9 mouse cellular contexts compared by ENCODE assay signal in genomic region chr14:57920568-57921310, GRCm38 (mm10). TPM values are rescaled to one million over a fixed set of nuclear protein-coding genes. Genes with fewer than 3 reads are reported as not detected.
DNase-seq lines count a peak whose midpoint lies in the region; ATAC-seq and TF ChIP-seq lines count a peak whose summit lies in the region.
"Had no signal": no experiment of that assay in that cellular context is flagged by ENCODE, and none has a peak within 500 bp of the region (broad histone marks: within the 10 kb centered on the region; RNA-seq: fewer than 3 reads in every experiment).

No protein-coding gene starts in this region.

- H3K9ac ChIP-seq in heart, adult 2 months (ENCODE audit: low read depth, low read length): no peak overlapping the region
- H3K9ac ChIP-seq in midbrain, embryonic 14.5 days (replicated peaks; ENCODE audit: low read length): no peak overlapping the region
- no peak overlapping the region for H3K9ac ChIP-seq in midbrain, embryonic 16.5 days (ENCODE audit: low read depth, low read length)
- H3K9ac ChIP-seq in forebrain, embryonic 15.5 days (replicated peaks): no peak overlapping the region
- no peak overlapping the region for H3K9ac ChIP-seq in limb, embryonic 15.5 days
- H3K9ac ChIP-seq: liver, embryonic 14.5 days had no signal

- no peak for TF ChIP-seq POLR2A in heart, adult 2 months (IDR thresholded peaks at IDR 0.05; ENCODE audit: insufficient read depth, low read depth, low read length)

- H3K9me3 ChIP-seq in midbrain, embryonic 14.5 days (ENCODE audit: control insufficient read depth, low read length): 0 out of 2 replicates have a peak, but pooled peaks cover 2% of the 10 kb centered on the region
- no peaks in the 10 kb centered on the region for H3K9me3 ChIP-seq in midbrain, embryonic 16.5 days (replicated peaks; ENCODE audit: control insufficient read depth, low read length, poor library complexity, severe bottlenecking)
- no peaks in the 10 kb centered on the region for H3K9me3 ChIP-seq in forebrain, embryonic 15.5 days
- H3K9me3 ChIP-seq in limb, embryonic 15.5 days: no peaks in the 10 kb centered on the region

- DNase-seq in heart, adult 2 months: peak in 1 of 2 experiments; percentile 26
- DNase-seq in heart, adult 11 months: no peak
- no peak for DNase-seq in midbrain, embryonic 14.5 days
- no peak for DNase-seq in layer of hippocampus, postnatal 25 days (ENCODE audit: extremely low spot score in 1 of 2, low spot score in 1 of 2)
- no peak for DNase-seq in adrenal gland, adult 2 months

- intact Hi-C loops in heart, adult 2 months (cut with DNase I): no loop called here

- H3K79me2 ChIP-seq in heart, adult 2 months (replicated peaks; ENCODE audit: control insufficient read depth, insufficient read depth, low read length): no peaks in the 10 kb centered on the region

- H3K4me2 ChIP-seq in midbrain, embryonic 14.5 days (ENCODE audit: low read length): no peak overlapping the region
- no peak overlapping the region for H3K4me2 ChIP-seq in midbrain, embryonic 16.5 days (ENCODE audit: low read length)
- no peak overlapping the region for H3K4me2 ChIP-seq in forebrain, embryonic 15.5 days (replicated peaks)
- no peak overlapping the region for H3K4me2 ChIP-seq in limb, embryonic 15.5 days

- H3K4me3 ChIP-seq in heart, adult 2 months: 0 out of 2 replicates have a peak overlapping the region, but pooled peaks have one; percentile 11
- H3K4me3 ChIP-seq in midbrain, embryonic 14.5 days (replicated peaks; ENCODE audit: low read depth, low read length): no peak overlapping the region
- no peak overlapping the region for H3K4me3 ChIP-seq in midbrain, embryonic 16.5 days (ENCODE audit: low read depth, low read length)
- no peak overlapping the region for H3K4me3 ChIP-seq in forebrain, embryonic 15.5 days
- H3K4me3 ChIP-seq in limb, embryonic 15.5 days: no peak overlapping the region

- no peaks in the 10 kb centered on the region; the same call in none of the 2 replicates for H3K36me3 ChIP-seq in heart, adult 2 months (ENCODE audit: control insufficient read depth, insufficient read depth, low read length)
- H3K36me3 ChIP-seq in midbrain, embryonic 14.5 days (ENCODE audit: control insufficient read depth, insufficient read depth, low read length): peaks cover 56% of the 10 kb centered on the region
- peaks cover 30% of the 10 kb centered on the region for H3K36me3 ChIP-seq in midbrain, embryonic 16.5 days (ENCODE audit: control insufficient read depth, insufficient read depth, low read length)
- peaks cover 35% of the 10 kb centered on the region for H3K36me3 ChIP-seq in forebrain, embryonic 15.5 days
- peaks cover 54% of the 10 kb centered on the region for H3K36me3 ChIP-seq in limb, embryonic 15.5 days

- peaks cover 5% of the 10 kb centered on the region for H3K4me1 ChIP-seq in heart, adult 2 months (ENCODE audit: control insufficient read depth, insufficient read depth, low read length)
- H3K4me1 ChIP-seq in midbrain, embryonic 14.5 days (ENCODE audit: control insufficient read depth, insufficient read depth, low read length): no peaks in the 10 kb centered on the region
- H3K4me1 ChIP-seq in midbrain, embryonic 16.5 days (ENCODE audit: control insufficient read depth, insufficient read depth, low read length): no peaks in the 10 kb centered on the region; the same call in 1 of the 2 replicates
- H3K4me1 ChIP-seq in forebrain, embryonic 15.5 days: no peaks in the 10 kb centered on the region
- 0 out of 2 replicates have a peak, but pooled peaks cover 3% of the 10 kb centered on the region for H3K4me1 ChIP-seq in limb, embryonic 15.5 days

- TF ChIP-seq EP300 in heart, adult 2 months (IDR thresholded peaks at IDR 0.05; ENCODE audit: insufficient read depth, low read depth, low read length): no peak

- ATAC-seq in midbrain, embryonic 14.5 days (ENCODE audit: low FRiP score, low TSS enrichment): no peak
- ATAC-seq in midbrain, embryonic 16.5 days: no peak
- ATAC-seq in forebrain, embryonic 15.5 days (replicated peaks): no peak
- no peak for ATAC-seq in limb, embryonic 15.5 days (ENCODE audit: insufficient number of reproducible peaks, low FRiP score, low TSS enrichment, low read depth)

- TF ChIP-seq CTCF in heart, adult 2 months (IDR thresholded peaks at IDR 0.05): no peak

- no peaks in the 10 kb centered on the region for H3K27me3 ChIP-seq in heart, adult 2 months (ENCODE audit: control insufficient read depth, insufficient read depth, low read length)
- H3K27me3 ChIP-seq in midbrain, embryonic 14.5 days (ENCODE audit: control insufficient read depth, insufficient read depth, low read length): no peaks in the 10 kb centered on the region
- H3K27me3 ChIP-seq in midbrain, embryonic 16.5 days (ENCODE audit: control insufficient read depth, insufficient read depth, low read depth, low read length): no peaks in the 10 kb centered on the region
- H3K27me3 ChIP-seq in forebrain, embryonic 15.5 days: no peaks in the 10 kb centered on the region
- no peaks in the 10 kb centered on the region for H3K27me3 ChIP-seq in limb, embryonic 15.5 days

- 41% methylated on average over 18 of the region's 18 CpGs for WGBS in heart, adult 2 months
- 85% methylated on average over 18 of the region's 18 CpGs for WGBS in midbrain, embryonic 14.5 days
- 85% methylated on average over 18 of the region's 18 CpGs for WGBS in midbrain, embryonic 16.5 days
- WGBS in forebrain, embryonic 15.5 days: 86% methylated on average over 18 of the region's 18 CpGs
- 82% methylated on average over 18 of the region's 18 CpGs for WGBS in limb, embryonic 15.5 days

- H3K27ac ChIP-seq in heart, adult 2 months: peak overlapping the region; percentile 77
- peak overlapping the region; percentile 21; the same call in 1 of the 2 replicates for H3K27ac ChIP-seq in midbrain, embryonic 14.5 days (replicated peaks; ENCODE audit: low read depth, low read length)
- H3K27ac ChIP-seq in midbrain, embryonic 16.5 days (ENCODE audit: low read length): no peak overlapping the region
- H3K27ac ChIP-seq in forebrain, embryonic 15.5 days (replicated peaks): peak overlapping the region; percentile 31; the same call in 1 of the 2 replicates
- peak overlapping the region; percentile 52; the same call in 1 of the 2 replicates for H3K27ac ChIP-seq in limb, embryonic 15.5 days
- H3K27ac ChIP-seq: liver, embryonic 14.5 days had no signal

RNA-seq across cellular contexts. Expression of gene Zdhhc20, which starts 30.7 kb away (rescaled TPM):
- 1 to 10 TPM; 6.7 to 8.3 TPM for total RNA-seq in heart, adult 2 months (2021)
- polyA plus RNA-seq in heart, adult 2 months (2012; rRNA removed): 3.3 and 5.5 TPM in 2 replicates
- 37.5 and 43.2 TPM in 2 replicates for polyA plus RNA-seq in midbrain, embryonic 14.5 days (2014; fragmentation: Nextera tagmentation; extraction: Ambion mirVana)
- polyA plus RNA-seq in midbrain, embryonic 16.5 days (2015; fragmentation: Nextera tagmentation; extraction: Ambion mirVana): 36.6 and 43.1 TPM in 2 replicates
- 46.7 and 50.8 TPM in 2 replicates for polyA plus RNA-seq in forebrain, embryonic 15.5 days (2015; fragmentation: Nextera tagmentation; extraction: Ambion mirVana)
- 72.5 and 74.9 TPM in 2 replicates for polyA plus RNA-seq in limb, embryonic 15.5 days (2015; fragmentation: Nextera tagmentation; extraction: Ambion mirVana)
- total RNA-seq in layer of hippocampus, postnatal 25 days (2021): 10 to 100 TPM; 33.1 to 35.5 TPM
- total RNA-seq in adrenal gland, adult 2 months (2021): 10 to 100 TPM; 36.5 to 40.5 TPM
- polyA plus RNA-seq in adrenal gland, adult 2 months (2012; rRNA removed): 3.8 and 5.1 TPM in 2 replicates
